Mouse (Mus musculus): Measurements from ENCODE around the gene Snx19.

DNA sequence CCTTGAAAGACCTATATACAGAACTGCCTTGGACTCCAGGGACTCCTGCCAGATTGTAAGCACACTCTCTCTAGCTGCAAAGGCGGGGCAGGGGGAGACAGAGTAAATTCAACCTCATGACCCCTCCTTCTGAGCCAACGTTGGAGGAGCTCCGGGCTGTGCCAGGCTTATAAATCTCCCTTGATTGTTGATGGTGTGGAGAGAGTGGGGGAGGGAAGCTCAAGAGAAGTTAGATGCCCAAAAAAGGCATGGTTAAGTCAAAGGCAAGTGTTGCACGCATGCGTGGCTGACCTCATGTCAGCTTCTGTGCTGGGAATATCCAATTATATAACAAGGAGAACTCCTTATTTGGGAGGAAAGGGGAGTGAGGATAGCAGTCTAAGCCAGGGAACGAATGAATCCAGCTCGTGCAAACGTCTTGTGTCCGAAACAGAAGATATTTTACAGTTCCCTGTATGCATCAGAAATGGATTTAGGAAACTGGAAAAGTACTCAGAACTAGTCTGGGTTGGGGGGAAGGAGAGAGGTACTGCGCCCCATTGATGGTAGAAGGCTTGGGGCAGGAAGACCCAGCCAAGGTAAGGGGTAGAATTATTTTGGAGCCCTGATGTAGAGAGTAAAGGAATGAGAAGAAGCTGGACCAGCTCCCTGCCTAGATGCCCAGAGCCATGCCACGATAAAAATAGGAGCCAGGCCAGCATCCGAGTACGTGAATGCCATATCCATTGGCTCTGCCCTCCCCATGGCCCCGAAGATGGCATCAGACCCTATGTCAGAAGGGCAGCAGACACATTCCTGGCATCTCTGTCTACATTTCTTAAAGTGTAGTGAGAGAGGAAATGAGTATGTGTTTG is 18.6 kb downstream of the Snx19 start:
- TF ChIP-seq CTCF (IDR thresholded peaks at IDR 0.05; ENCODE audit: control insufficient read depth, insufficient read depth, insufficient replicate concordance, low read depth, low read length), result no peak
- TF ChIP-seq POLR2A (IDR thresholded peaks at IDR 0.05; ENCODE audit: control insufficient read depth, low read depth, low read length), result no peak

All from testis, adult 2 months (tissue).